Mouse (Mus musculus): ENCODE measurements around the gene Mtor.

Gene Mtor

GRCm38 (mm10) chr4:148481557-148482168, 33.3 kb downstream of the Mtor start:
- intact Hi-C loops (cut with DNase I) = no loop called here

DNA sequence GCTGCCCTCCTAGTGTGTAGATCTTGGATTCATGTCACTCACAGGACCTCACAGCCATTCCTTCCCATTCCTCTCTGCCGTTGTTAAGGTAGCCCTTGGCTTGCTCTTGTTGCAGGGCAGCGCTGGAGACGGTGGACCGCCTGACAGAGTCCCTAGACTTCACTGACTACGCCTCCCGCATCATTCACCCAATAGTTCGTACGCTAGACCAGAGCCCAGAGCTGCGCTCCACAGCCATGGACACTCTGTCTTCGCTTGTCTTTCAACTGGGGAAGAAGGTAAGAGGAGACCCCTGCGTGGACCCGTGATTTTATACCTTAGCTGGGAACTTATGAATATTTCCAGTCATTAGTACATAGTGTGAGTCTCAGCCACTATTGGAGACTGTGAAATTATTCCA, 36.1 kb downstream of the Mtor start:
- intact Hi-C loops (cut with DNase I) = no loop called here

DNA sequence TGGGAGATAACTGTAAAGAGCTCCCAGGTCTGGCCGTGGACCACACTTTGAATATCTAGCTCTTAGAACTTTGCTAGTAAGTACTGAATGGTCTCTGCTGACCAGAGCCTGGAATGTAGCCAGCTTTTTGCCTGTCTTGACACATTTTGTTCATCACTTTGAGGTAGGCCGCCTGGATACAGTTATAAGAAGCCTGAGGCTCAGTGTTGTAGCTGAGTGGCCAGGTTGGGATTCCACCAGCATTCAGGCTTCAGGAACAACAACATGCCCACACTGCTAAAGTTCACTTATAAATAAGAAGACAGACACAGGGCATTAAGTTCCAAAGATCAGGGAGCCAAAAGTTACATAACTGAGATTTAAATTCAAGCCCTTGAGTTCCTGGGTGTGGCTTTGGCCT, 39.4 kb downstream of the Mtor start:
- intact Hi-C loops (cut with DNase I) = no loop called here

GRCm38 (mm10) chr4:148490502-148490901, 42.1 kb downstream of the Mtor start:
- intact Hi-C loops (cut with DNase I) = no loop called here

- intact Hi-C loops (cut with DNase I) = no loop called here
These were observed 43.0 kb downstream of the Mtor start for GRCm38 (mm10) chr4:148491448-148491847.

- intact Hi-C loops (cut with DNase I) = no loop called here
These were observed 46.7 kb downstream of the Mtor start for GRCm38 (mm10) chr4:148495160-148495559.

GRCm38 (mm10) chr4:148495874-148496689, 47.7 kb downstream of the Mtor start:
- intact Hi-C loops (cut with DNase I) = no loop called here

- intact Hi-C loops (cut with DNase I) = no loop called here
These were observed 52.0 kb downstream of the Mtor start, which contains the start of gene Angptl7 for GRCm38 (mm10) chr4:148500410-148500867. Gene Angptl7, minus strand, starts transcription at chr4:148500460.

GRCm38 (mm10) chr4:148504497-148504959, 56.1 kb downstream of the Mtor start:
- intact Hi-C loops (cut with DNase I) = no loop called here

GRCm38 (mm10) chr4:148507585-148507984, 59.2 kb downstream of the Mtor start:
- intact Hi-C loops (cut with DNase I) = no loop called here

DNA sequence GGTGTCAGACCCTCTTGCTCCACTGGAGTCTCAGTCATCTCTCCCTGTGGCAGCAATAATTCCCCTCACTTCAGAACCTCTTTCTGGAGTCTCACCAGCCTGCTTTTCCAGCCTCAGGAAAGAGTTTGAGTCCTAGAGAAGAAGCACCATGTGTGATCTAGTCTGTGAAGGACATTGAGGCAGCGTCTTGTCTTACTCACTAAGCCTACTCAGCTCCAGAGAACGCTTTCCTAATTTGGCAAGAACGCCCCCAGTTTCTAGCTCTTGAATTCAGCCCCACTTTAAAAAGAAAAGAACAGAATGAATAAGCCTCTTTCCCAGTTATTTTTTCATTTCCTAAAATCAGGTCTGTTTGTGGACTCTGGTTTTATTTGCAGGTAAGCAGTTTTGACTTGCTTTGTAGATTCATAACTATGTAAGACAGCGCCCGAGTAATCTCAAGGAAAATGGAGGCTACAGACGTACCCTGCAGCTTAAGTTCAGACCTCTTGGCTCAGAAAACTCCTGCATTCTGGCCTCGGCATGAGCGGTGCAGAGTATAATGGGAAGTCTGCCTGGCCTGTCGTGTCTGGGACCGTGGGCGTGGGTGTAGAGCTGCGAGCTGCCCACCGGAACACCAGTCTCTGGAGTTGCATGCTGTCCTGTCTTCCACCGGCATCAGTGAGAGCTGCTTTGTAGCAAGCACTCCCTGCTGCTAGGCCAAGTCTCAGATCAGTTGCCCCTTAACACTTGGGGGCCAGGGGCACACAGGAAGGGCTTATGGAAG, 59.9 kb downstream of the Mtor start:
- intact Hi-C loops (cut with DNase I) = no loop called here

- intact Hi-C loops (cut with DNase I) = no loop called here
These were observed 61.2 kb downstream of the Mtor start for GRCm38 (mm10) chr4:148509450-148510084.

DNA sequence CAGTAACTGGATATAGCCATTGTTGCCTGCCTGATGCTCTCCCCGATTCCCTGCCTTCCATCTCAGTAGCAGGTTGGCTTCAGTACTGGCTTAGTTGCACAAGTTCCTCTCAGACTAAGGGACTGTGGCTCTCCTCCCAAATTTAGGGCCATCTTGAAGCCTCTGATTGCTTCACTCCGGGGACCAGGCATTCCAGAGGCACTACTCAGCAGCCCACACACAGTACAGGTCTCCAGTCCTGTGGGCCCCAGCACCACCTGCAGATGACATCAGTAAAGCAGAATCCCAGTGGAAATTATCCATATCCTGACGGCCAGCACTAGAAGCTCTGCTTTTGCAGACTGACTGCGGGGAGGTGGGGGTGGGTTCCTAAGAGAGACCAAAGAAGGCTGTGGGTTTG, 62.3 kb downstream of the Mtor start:
- intact Hi-C loops (cut with DNase I) = no loop called here

DNA sequence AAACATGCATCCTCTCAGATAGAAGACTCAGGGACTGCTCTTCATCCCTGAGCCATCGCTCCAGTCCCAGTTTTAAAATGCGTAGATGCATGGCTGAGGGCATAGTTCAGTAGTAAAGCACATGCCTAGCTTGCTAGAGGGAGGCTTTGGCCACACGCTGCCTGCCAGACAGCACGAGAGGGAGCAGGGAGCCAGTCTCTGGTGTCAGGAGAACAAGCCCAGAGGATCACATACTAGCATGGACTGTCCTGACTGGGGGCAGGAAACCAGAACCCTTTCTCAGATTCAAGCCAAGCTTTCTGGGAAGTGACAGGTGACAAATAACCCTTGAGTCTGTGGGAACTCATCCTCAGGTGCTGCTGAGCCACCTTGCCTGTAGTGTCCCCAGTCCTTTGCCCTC, 62.9 kb downstream of the Mtor start:
- intact Hi-C loops (cut with DNase I) = no loop called here

GRCm38 (mm10) chr4:148513021-148513559, 64.7 kb downstream of the Mtor start:
- intact Hi-C loops (cut with DNase I) = no loop called here

- intact Hi-C loops (cut with DNase I) = no loop called here
These were observed 66.9 kb downstream of the Mtor start for GRCm38 (mm10) chr4:148515313-148515712.

GRCm38 (mm10) chr4:148517809-148518208, 69.4 kb downstream of the Mtor start:
- intact Hi-C loops (cut with DNase I) = no loop called here

DNA sequence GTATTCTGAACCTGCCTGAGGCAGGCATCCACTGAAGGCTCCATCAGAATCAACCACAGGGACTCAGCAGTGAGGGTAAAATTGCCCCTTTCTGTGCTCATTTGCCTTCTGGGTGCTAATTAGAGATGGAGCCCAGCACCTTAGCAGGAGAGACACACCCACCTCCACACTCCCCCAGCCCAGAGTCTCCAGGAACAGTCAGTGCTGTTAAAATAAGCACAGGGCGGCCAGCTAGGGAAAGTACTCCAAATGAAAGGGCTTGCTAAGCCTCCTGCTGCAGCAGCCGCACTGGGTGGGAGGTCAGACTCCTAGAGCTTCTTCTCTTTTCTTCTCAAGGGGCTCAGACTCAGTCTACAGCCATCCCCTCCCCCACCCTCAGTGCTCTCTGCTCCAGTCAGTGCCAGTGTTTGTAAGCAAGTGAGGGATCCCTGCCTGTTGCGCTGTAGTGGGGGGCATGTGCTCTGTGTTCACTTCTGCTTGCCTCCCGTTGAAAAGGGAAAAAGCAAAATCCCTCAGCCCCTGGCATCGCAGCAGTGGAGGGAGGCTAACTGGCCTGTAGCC, 69.9 kb downstream of the Mtor start:
- intact Hi-C loops (cut with DNase I) = no loop called here

DNA sequence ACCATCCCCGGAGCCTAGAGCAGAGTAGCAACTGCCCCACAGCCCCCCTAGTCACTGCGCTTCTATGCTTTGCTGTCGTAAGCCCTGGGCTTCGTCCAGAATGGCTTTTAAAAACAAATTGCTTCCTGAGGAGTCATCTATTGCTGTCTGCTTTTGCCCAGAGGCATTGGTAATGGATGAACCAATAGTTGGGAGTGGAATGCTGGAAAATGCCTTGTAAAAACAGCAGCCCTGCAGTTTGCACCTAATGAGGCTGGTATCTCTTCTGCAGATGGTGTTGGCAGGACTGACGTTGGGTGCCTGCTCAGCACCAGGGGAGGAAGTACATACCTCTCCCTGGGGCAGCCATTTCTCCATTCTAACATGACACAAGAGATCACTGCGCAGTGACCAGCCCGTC, 75.1 kb downstream of the Mtor start:
- intact Hi-C loops (cut with DNase I) = no loop called here

DNA sequence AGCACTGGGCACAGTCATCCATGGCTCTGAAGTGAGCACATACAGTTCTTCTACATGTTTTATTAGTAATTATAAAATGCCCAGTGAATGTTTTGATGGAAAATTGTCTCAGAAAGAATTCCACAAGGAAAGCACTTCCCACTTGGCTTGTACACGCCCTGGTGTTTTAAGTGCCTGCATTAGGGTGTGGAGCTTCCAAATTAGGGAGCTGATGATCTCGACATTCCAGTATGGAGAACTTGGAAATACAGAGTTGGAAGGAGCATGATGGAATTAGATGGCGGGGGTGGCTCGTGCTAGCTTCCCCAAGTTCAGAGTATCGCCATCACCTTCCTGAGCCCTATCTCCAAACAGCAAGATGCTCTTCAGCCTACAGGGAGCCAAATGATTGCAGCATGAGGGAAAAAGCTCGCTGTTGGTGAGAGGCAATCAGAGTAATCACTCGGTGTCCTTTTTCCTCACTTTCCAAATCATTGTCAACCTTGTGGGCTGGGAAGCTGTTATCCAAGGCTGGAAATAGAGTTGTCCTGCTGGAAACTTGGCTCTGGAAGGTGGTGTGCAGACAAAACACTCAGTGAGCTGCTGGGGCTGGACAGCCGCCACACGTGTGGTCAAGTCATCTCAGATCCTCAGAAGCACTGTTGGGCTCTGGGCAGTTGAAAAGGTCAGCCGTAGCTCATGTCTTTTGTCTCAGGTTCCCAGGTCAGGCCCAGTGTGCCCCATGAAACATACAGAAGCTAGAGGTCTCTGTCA, 78.9 kb downstream of the Mtor start:
- intact Hi-C loops (cut with DNase I) = no loop called here
